Mouse (Mus musculus) cerebellum, adult 2 months (tissue): ENCODE data around the gene Adgre5.

Source experiments
- CTCF ChIP-seq: fragments of 200-500 bp; IDR thresholded peaks from 2 replicates; pipeline ENCODE4 v1.5.1; 2011; ENCODE audit warnings: low read depth, mild to moderate bottlenecking, control low read depth, low read length, moderate library complexity, borderline replicate concordance; ENCODE audit not compliant: insufficient read depth
- POLR2A ChIP-seq: fragments of 200-500 bp; IDR thresholded peaks from 2 replicates; pipeline ENCODE4 v1.6.1; 2011; ENCODE audit warnings: low read length, control low read depth, borderline replicate concordance; ENCODE audit not compliant: insufficient read depth

GRCm38 (mm10) chr8:83740976-83741741 is at the start of gene Adgre5:
- TF ChIP-seq CTCF (no peak), POLR2A (no peak)
